Mouse (Mus musculus) ovary, adult 2 months (tissue): ENCODE measurements around the gene Rtn3. TPM values are rescaled to one million over a fixed set of nuclear protein-coding genes. Genes with fewer than 3 reads are reported as not detected.

ENCODE experiments used
- polyA plus RNA-seq: library from polyadenylated mRNA; depleted of rRNA; stranded (reverse); fragments of >200 nt; gene quantifications from 2 replicates; pipeline ENCODE4 v1.2.3, GENCODE M21; 2012; rRNA removed

The Rtn3 gene
- polyA plus RNA-seq: 117 and 119 TPM in 2 replicates

DNA sequence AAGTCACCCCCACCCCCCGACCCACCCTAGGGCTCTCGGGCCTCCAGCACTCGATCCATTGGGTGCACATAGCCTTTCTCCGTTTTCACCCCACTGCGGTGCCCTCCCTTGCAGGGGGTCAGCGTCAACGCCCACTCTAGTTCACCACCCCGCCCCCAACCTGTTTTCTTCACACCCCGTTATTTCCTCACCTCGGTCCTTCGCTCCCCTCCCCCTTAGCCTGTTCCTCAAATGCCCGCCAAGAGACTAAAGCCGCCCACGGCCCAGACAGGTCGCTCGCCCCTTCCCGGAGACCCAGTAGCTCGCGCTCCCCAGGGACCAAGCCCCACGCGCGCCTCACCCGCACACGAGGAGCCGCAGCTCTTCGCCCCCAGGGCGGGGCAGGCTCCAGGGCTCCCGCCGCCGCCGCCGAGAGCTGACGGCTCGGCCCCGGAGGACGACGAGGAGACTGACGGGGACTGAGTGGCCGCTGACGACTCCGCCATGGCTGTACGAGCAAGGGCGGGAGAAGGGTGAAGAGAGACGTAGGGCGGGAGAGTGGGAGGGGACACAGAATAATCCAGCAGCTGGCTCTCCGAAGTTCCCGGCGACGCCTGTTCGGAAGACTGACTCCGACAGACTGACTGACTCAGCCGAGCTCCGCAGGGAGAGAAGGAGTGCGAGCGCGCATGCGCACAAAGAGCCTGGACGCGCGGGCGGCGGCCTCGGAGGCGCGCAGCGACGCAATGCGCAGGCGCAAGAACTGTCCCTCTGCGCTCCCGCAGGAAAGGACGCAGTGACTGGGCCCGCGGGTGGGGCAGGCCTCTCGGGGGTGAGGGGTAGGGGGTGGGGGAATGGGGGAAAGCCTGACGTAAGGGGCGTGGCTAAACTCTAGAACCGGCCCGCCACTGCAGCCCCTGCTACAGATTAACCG lies at the start of gene Rtn3:
Rtn3 (minus strand) TSS at position 683 of the 913 bp plus-strand sequence.

DNA sequence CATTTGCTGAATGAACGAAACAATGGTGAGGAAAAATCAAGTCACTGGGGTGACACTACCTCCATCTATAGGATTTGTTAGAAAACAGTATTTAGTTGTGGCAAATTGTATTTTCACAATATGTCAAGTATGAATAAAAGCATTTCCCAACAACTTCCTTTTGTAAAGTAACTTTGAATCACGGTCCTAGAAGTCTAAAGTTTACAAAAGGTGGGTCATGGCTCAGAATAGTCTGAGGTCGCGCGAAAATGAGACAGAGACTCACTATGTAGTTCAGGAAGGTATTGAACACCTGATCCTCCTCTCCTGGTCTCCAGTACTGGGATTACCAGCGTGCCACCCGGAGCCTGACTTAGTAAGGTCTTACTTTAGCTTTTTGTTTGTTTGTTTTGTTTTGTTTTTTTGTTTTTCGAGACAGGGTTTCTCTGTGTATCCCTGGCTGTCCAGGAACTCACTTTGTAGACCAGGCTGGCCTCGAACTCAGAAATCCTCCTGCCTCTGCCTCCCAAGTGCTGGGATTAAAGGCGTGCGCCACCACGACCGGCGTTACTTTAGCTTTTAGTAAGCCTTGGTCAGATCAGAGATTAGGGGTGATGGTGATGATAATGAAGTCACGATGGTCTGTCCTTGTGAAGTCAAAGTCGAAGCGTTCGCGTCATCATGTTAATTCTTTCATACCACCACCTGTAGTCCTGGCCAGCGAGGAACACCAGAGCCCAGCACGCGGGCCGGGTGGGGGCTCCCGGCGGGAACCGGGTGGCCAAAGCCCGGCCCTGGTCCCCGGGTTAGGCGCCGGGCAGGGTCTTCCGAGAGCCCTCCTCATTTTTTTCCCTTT lies 10.5 kb upstream of the Rtn3 start, which contains the start of gene Atl3:
Atl3 (plus strand) TSS at position 689 of the 835 bp plus-strand sequence.

DNA sequence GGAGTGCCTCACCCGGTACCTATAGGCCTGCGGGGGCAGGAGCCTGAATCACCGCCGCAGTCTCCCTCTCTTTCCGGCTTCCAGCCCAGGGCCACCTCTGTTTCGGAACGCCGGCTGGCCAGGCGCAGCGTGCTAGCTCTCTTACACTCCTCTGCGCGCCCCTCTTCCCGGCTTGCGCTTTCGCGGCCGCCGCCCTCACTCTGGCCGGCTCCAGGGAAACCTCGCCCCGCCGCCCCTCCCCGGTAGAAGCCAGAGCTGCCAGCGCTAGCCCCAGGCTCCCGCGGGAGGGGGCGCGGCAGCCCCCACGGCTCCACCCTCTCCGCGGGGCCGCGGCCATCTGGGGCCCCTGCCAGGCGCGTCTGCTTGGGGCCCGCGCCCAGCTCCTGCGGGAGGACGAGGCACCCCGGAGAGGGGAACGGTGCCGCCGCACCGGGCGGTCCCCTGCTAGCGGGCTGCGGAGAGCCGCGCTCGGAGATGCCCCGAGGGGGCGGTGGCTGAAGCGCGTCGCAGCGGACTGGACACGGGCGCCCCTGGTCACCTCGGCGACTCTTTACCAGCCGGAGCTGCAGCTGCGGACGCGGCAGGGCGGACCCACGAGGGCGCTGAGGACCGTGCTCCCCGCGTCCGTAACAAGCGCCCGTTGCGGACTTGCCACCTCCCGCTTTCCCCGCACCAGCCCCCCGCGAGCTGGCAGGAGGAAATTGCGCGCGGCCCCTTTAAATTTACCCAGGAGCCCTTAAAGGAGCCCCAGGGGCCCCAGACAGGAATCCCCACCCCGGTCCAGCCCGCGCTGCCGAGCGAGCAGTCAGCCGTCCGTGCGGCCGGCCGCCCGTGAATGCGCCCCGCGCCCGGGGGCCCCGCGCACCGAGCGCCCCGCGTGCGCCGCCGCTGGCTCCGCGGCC lies 66.0 kb downstream of the Rtn3 start, which contains the start of gene 2700081O15Rik:
2700081O15Rik (plus strand) TSS at position 792 of the 902 bp plus-strand sequence.

DNA sequence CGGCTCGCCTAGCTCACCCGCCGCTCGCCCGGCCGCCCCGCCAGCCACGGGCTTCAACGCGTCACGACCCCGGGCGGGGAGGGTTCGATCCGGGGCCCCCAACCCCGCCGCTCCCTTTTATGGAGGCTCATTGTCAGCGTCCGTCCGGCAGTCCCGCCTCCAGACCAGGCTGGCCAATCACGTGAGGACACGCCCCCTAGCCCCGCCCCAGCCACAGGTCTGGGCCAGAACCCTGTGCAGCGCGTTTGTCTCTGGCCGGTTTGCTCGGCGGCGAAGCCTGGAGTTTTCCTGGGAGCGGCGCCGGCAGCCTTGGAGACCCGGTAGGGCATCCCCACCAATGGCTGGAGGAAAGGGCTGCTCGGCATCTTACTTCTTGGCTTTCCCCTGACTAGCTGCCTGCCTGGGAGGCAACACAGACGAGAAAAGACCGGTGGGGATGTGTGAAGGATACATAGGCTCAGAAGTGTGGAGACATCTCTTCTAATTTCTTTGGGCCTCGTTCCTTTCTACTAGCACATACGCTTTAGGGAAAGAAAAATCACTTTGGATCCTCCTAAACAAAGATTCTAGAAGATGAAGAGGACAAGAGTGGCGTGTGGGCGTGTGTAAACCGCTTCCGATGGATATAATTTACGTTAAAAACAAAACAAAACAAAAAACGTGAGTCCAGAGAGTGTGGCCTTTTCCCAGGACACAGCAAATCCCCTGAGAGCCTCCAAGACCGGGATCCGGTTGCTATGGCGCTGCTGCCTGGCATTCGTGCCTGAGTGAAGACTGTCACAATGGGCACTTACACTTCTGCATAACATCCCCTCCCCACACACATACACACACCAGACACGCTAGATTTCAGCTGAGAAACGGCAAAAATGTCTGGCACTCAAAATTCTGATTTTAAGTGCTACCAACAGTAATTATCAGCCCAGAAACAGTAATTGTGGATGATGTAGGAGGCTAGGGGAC lies 99.9 kb downstream of the Rtn3 start, which contains the start of gene Spindoc:
Spindoc (minus strand) TSS at position 92 of the 963 bp plus-strand sequence.

Other genes with a start within 250 kb of the Rtn3 start
- 25.1 and 35.6 TPM in 2 replicates for gene Naa40, start 242.1 kb downstream of the Rtn3 start, polyA plus RNA-seq
- 12.9 and 15.4 TPM in 2 replicates for gene Rcor2, start 216.0 kb downstream of the Rtn3 start, polyA plus RNA-seq
- 86.8 and 104 TPM in 2 replicates for gene Mark2, start 141.4 kb downstream of the Rtn3 start, polyA plus RNA-seq
- 32.1 and 32.4 TPM in 2 replicates for gene Spindoc, start 100.3 kb downstream of the Rtn3 start, polyA plus RNA-seq
- gene 2700081O15Rik, start 65.7 kb downstream of the Rtn3 start, polyA plus RNA-seq: 95.8 and 138 TPM in 2 replicates
- gene Atl3, start 10.8 kb upstream of the Rtn3 start, polyA plus RNA-seq: 15.3 and 16.5 TPM in 2 replicates
- gene Pla2g16, start 74.2 kb upstream of the Rtn3 start, polyA plus RNA-seq: 21.1 and 22.9 TPM in 2 replicates
- gene Lgals12, start 123.9 kb upstream of the Rtn3 start, polyA plus RNA-seq: 5.2 and 6.0 TPM in 2 replicates
- gene Hrasls5, start 129.3 kb upstream of the Rtn3 start, polyA plus RNA-seq: 0.32 TPM in 1 of 2 replicates, not detected in the other
- gene Slc22a19, start 228.0 kb upstream of the Rtn3 start, polyA plus RNA-seq: not detected in 2 replicates